Mouse (Mus musculus) cerebellum, postnatal 10 days (tissue): ENCODE measurements around the gene Taf1d.
A peak's percentile ranks its signal among the peaks of the same experiment; 100 is the strongest.
"Not testable (repeated sequence)": the region's sequence is repeated elsewhere in the genome, so short reads cannot be mapped to it uniquely, and the experiment has no call there.

Experiments
- DNase-seq, 2 experiments: peaks; one replicate each; pipeline ENCODE4 v3.0.0; 2021; ENCODE audit warnings: mixed read lengths in 2 of 2

Gene Taf1d

DNA sequence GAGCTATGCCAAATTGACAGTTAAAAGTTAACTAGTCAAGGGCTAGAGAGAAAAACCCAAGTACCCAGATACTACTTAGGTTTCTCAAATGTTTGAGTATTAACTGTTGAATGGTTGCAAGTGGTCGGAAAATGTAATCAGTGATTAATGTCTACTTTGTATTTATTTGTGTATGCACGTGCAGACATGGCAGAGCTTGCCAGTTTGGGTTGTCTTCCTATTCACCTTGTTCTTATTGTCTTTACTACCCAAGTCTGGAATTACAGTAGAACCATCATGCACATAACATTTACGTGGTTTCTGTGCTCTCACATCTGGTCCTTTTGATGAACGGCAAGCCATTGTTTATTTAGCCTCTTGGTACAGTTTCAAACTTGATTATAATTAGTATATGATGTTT lies 3.4 kb downstream of the Taf1d start:
- no peak for DNase-seq

GRCm38 (mm10) chr9:15310179-15310578 lies 4.2 kb downstream of the Taf1d start:
- no peak for DNase-seq

- peak in 1 of 2 experiments; percentile 10 for DNase-seq
These were observed 6.2 kb downstream of the Taf1d start for GRCm38 (mm10) chr9:15312054-15312735.

DNA sequence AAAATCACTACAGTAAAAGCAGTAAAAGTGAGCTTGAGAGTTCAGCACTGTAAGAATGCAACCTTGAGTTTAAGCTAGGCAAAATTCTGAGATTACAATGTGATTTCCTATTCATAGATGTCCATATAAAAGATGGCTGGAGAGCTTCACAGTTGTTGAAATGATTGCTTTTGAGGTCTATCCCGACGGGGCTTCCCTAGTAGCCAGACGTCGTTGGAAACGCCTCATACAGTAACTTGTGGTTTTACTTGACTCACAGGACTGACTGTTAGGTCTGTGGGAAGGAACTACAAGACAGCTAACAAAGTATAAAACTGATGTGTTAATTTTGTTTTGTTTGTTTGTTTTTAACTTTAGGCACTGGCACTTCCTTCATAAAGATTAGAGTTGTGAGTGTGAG lies 7.6 kb downstream of the Taf1d start:
- no peak for DNase-seq

GRCm38 (mm10) chr9:15314619-15315018 lies 8.6 kb downstream of the Taf1d start:
- DNase-seq, result no peak

DNA sequence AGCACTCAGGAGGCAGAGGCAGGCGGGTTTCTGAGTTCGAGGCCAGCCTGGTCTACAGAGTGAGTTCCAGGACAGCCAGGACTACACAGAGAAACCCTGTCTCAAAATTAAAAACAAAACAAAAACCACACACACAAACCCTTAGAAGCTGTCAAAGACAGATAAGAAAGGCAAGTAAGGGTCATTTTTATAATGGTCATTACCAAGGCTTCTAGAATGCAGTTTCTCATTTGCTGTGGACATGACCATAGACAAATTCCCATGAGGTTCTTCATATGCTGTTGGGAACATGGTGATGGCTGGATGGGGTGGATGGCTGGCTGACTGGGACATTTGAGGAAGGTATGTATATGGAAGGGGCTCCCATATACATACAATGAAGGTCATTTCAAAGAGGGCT lies 10.3 kb downstream of the Taf1d start:
- not testable (repeated sequence) for DNase-seq

GRCm38 (mm10) chr9:15317223-15318169 lies 11.5 kb downstream of the Taf1d start:
- no peak for DNase-seq

DNA sequence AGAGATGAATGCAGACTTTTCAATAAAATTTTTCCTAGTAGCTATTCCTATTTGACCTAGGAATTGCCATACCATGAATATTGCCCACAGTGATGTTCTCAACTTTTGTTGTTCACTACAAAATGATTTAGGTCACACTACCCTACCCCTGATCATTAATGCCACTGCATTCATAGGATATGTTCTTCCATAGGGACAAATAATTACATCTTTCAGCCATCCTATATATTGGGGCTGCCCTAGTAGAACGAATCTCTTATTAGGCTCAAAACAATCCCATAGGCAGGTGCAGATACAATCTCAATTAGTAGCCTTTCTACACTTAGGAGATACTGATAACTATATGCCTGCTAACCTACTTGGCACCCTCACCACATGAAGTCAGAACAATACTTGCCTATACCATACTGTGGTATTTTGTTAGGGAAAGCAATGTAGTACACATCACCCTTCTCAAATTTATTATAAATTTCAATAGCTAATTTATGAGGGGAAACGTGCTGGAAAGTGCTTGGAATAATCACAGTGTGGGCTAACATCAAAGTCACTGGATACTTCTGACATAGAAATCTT lies 12.2 kb downstream of the Taf1d start:
- DNase-seq, result no peak

GRCm38 (mm10) chr9:15337776-15338175 lies 31.8 kb downstream of the Taf1d start:
- no peak for DNase-seq

DNA sequence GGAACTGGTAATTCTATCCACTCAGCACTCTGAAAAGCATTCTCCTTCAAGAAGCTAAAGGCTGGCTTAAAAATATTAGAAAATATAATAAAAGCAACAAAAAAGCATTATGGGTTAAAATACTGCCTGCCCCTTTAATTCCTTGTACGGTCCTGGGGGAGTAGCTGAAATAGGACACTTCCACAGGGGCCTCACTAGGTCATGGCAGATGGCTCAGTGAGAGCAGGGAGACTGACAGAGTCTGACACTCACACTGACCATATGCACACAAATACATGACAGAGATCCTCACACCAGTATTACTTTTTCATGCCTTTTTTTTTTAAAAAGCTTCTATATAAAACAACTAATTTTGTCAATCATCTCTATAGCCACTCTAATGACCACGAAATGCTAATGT lies 43.9 kb downstream of the Taf1d start:
- DNase-seq, result no peak

DNA sequence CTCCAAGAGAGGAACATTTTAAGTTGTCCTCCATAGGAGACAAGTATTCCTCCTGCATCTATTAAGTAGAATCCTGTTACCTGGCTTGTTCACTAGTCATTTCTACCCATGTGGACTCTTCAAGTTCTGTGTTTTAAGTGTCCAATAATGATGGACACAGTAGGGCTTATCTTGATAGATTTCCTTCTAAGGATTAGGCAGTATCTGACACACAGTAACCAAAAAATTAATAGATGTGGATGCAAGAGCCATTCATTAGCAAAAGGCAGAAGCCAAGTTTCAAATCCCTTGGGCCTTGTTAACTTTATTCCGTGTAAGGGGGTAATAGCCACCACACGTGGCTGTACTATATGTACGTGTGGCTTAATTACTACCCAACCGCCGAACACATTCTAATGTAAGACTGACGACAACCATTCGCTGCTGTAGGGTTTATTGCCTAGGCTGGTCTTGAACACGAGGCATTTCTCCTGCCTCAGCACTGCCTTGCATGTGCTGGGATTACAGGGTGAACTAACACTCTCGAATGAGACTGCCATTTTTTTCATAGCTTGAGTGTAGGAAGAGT lies 51.0 kb downstream of the Taf1d start:
- no peak for DNase-seq

- peak; percentile 99 for DNase-seq
These were observed 51.7 kb downstream of the Taf1d start, which contains the start of gene Cep295 for GRCm38 (mm10) chr9:15357484-15358275. Gene Cep295 (minus strand): TSS chr9:15357788.

GRCm38 (mm10) chr9:15364843-15365242 lies 58.8 kb downstream of the Taf1d start:
- DNase-seq, result no peak

GRCm38 (mm10) chr9:15365856-15366255 lies 59.8 kb downstream of the Taf1d start:
- peak in 1 of 2 experiments; percentile 53 for DNase-seq

DNA sequence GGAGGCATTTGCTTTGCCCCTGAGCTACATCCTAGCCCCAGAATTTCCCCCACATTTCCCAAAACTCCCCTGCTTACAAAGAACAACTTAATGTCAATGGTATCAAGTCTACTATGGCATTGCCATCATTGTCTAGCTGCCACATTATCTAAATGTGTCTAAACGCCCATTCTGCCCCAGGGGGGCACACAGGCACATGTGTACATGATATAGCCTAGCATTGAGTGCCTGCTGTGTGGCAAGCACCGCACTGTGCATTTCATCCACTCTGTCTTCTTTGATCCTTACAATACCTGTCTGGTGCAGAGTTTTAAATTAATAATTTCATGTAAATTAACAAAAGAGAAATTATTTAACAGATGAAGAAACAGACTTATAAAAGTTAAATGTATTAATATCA lies 60.2 kb downstream of the Taf1d start:
- DNase-seq, result no peak
